17 mouse cellular contexts compared by ENCODE assay signal in genomic region chr5:30923119-30923518, GRCm38 (mm10). TPM values are rescaled to one million over a fixed set of nuclear protein-coding genes. Genes with fewer than 3 reads are reported as not detected.
DNase-seq lines count a peak whose midpoint lies in the region; ATAC-seq and TF ChIP-seq lines count a peak whose summit lies in the region.
"Had no signal": no experiment of that assay in that cellular context is flagged by ENCODE, and none has a peak within 500 bp of the region (broad histone marks: within the 10 kb centered on the region; RNA-seq: fewer than 3 reads in every experiment).

No protein-coding gene starts in this region.

- H3K4me3 ChIP-seq in heart, embryonic 16.5 days (ENCODE audit: low read length), result no peak overlapping the region
- H3K4me3 ChIP-seq in stomach, embryonic 14.5 days (ENCODE audit: low read depth, low read length), result no peak overlapping the region
- H3K4me3 ChIP-seq in stomach, postnatal 0 days (ENCODE audit: low read depth, low read length), result no peak overlapping the region
- peak overlapping the region; percentile 70; the same call in 1 of the 2 replicates for H3K4me3 ChIP-seq in liver, embryonic 12.5 days
- H3K4me3 ChIP-seq in forebrain, embryonic 15.5 days, result no peak overlapping the region
- H3K4me3 ChIP-seq: forebrain, embryonic 13.5 days; midbrain, embryonic 12.5 days had no signal

- H3K9me3 ChIP-seq in heart, embryonic 16.5 days (replicated peaks; ENCODE audit: control insufficient read depth, low read length), result no peaks in the 10 kb centered on the region
- H3K9me3 ChIP-seq in stomach, embryonic 14.5 days (ENCODE audit: control insufficient read depth, low read depth, low read length), result no peaks in the 10 kb centered on the region
- H3K9me3 ChIP-seq in stomach, postnatal 0 days (ENCODE audit: control insufficient read depth, low read length), result no peaks in the 10 kb centered on the region
- H3K9me3 ChIP-seq in liver, embryonic 12.5 days (replicated peaks), result no peaks in the 10 kb centered on the region
- no peaks in the 10 kb centered on the region for H3K9me3 ChIP-seq in forebrain, embryonic 15.5 days
- H3K9me3 ChIP-seq: forebrain, embryonic 13.5 days; limb, embryonic 15.5 days; midbrain, embryonic 12.5 days; neural tube, embryonic 13.5 days had no signal

- H3K27me3 ChIP-seq in heart, embryonic 16.5 days (ENCODE audit: control insufficient read depth, insufficient read depth, low read length), result no peaks in the 10 kb centered on the region
- no peaks in the 10 kb centered on the region for H3K27me3 ChIP-seq in stomach, embryonic 14.5 days (ENCODE audit: control insufficient read depth, insufficient read depth, low read length)
- no peaks in the 10 kb centered on the region for H3K27me3 ChIP-seq in stomach, postnatal 0 days (ENCODE audit: control insufficient read depth, insufficient read depth, low read length)
- no peaks in the 10 kb centered on the region for H3K27me3 ChIP-seq in liver, embryonic 12.5 days (replicated peaks)
- no peaks in the 10 kb centered on the region for H3K27me3 ChIP-seq in forebrain, embryonic 15.5 days
- H3K27me3 ChIP-seq: forebrain, embryonic 13.5 days; limb, embryonic 15.5 days had no signal

- 70% methylated on average over 6 of the region's 6 CpGs for WGBS in heart, embryonic 16.5 days
- 74% methylated on average over 6 of the region's 6 CpGs for WGBS in stomach, embryonic 14.5 days
- WGBS in stomach, postnatal 0 days, result 71% methylated on average over 6 of the region's 6 CpGs
- WGBS in liver, embryonic 12.5 days (ENCODE audit: insufficient replicate concordance), result 65% methylated on average over 6 of the region's 6 CpGs
- whole genome bisulfite sequencing in forebrain, embryonic 15.5 days, result 91% methylated on average over 6 of the region's 6 CpGs

- peaks cover 18% of the 10 kb centered on the region for H3K4me1 ChIP-seq in heart, embryonic 16.5 days (ENCODE audit: control insufficient read depth, insufficient read depth, low read length)
- H3K4me1 ChIP-seq in stomach, embryonic 14.5 days (ENCODE audit: control insufficient read depth, insufficient read depth, low read length), result peaks cover 15% of the 10 kb centered on the region
- no peaks in the 10 kb centered on the region for H3K4me1 ChIP-seq in stomach, postnatal 0 days (replicated peaks; ENCODE audit: control insufficient read depth, insufficient read depth)
- peaks cover 53% of the 10 kb centered on the region for H3K4me1 ChIP-seq in liver, embryonic 12.5 days
- peaks cover 22% of the 10 kb centered on the region for H3K4me1 ChIP-seq in forebrain, embryonic 15.5 days

- H3K27ac ChIP-seq in heart, embryonic 16.5 days (ENCODE audit: low read length), result no peak overlapping the region
- no peak overlapping the region for H3K27ac ChIP-seq in stomach, embryonic 14.5 days (ENCODE audit: low read length)
- H3K27ac ChIP-seq in stomach, postnatal 0 days (replicated peaks), result no peak overlapping the region
- H3K27ac ChIP-seq in liver, embryonic 12.5 days, result no peak overlapping the region
- no peak overlapping the region for H3K27ac ChIP-seq in forebrain, embryonic 15.5 days (replicated peaks)
- H3K27ac ChIP-seq: forebrain, embryonic 13.5 days; midbrain, embryonic 12.5 days; neural tube, embryonic 13.5 days had no signal

- H3K4me2 ChIP-seq in heart, embryonic 16.5 days (ENCODE audit: low read depth, low read length), result peak overlapping the region; percentile 73; the same call in 1 of the 2 replicates
- peak overlapping the region; percentile 84; the same call in 1 of the 2 replicates for H3K4me2 ChIP-seq in stomach, embryonic 14.5 days (replicated peaks; ENCODE audit: low read depth, low read length)
- no peak overlapping the region for H3K4me2 ChIP-seq in stomach, postnatal 0 days (replicated peaks; ENCODE audit: low read depth)
- H3K4me2 ChIP-seq in liver, embryonic 12.5 days, result peak overlapping the region; percentile 86
- no peak overlapping the region for H3K4me2 ChIP-seq in forebrain, embryonic 15.5 days (replicated peaks)

- no peak for TF ChIP-seq CTCF in stomach, postnatal 0 days (IDR thresholded peaks at IDR 0.05; ENCODE audit: low read depth)

- TF ChIP-seq EP300 in stomach, postnatal 0 days (optimal IDR thresholded peaks at IDR 0.05), result no peak

- no peak for ATAC-seq in heart, embryonic 16.5 days (replicated peaks; ENCODE audit: extremely low read depth, insufficient read depth, low FRiP score)
- ATAC-seq in stomach, embryonic 14.5 days (ENCODE audit: insufficient number of reproducible peaks, insufficient read depth, low FRiP score, low read depth), result no peak
- no peak for ATAC-seq in stomach, postnatal 0 days (ENCODE audit: low FRiP score, low TSS enrichment)
- no peak for ATAC-seq in liver, embryonic 12.5 days
- no peak for ATAC-seq in forebrain, embryonic 15.5 days (replicated peaks)
- ATAC-seq: CD4-positive, CD25-positive, alpha-beta regulatory T cell, adult 4 months; forebrain, embryonic 13.5 days had no signal

- no peak overlapping the region for H3K9ac ChIP-seq in heart, embryonic 16.5 days (ENCODE audit: low read length)
- no peak overlapping the region for H3K9ac ChIP-seq in stomach, embryonic 14.5 days (replicated peaks; ENCODE audit: low read depth, low read length)
- H3K9ac ChIP-seq in stomach, postnatal 0 days (ENCODE audit: low read length), result no peak overlapping the region
- H3K9ac ChIP-seq in liver, embryonic 12.5 days, result peak overlapping the region; percentile 70
- H3K9ac ChIP-seq in forebrain, embryonic 15.5 days (replicated peaks), result no peak overlapping the region
- H3K9ac ChIP-seq: forebrain, embryonic 13.5 days; limb, embryonic 15.5 days; midbrain, embryonic 12.5 days had no signal

- H3K36me3 ChIP-seq in heart, embryonic 16.5 days (ENCODE audit: control insufficient read depth, insufficient read depth), result peaks cover 5% of the 10 kb centered on the region
- H3K36me3 ChIP-seq in stomach, embryonic 14.5 days (ENCODE audit: control insufficient read depth, insufficient read depth, low read length), result peaks cover 23% of the 10 kb centered on the region
- peaks cover 5% of the 10 kb centered on the region for H3K36me3 ChIP-seq in stomach, postnatal 0 days (ENCODE audit: control insufficient read depth, insufficient read depth, low read length)
- H3K36me3 ChIP-seq in liver, embryonic 12.5 days, result peaks cover 32% of the 10 kb centered on the region
- H3K36me3 ChIP-seq in forebrain, embryonic 15.5 days, result no peaks in the 10 kb centered on the region
- H3K36me3 ChIP-seq: neural tube, embryonic 13.5 days had no signal

- no peak for DNase-seq in heart, postnatal 25 days (ENCODE audit: low spot score)
- DNase-seq in stomach, postnatal 0 days (ENCODE audit: low spot score), result no peak
- no peak for DNase-seq in lung, adult 18-20 months
- DNase-seq: cerebellum, postnatal 10 days; gastrocnemius, postnatal 36 days; right cerebral cortex, postnatal 14 days; thymus, postnatal 14 days had no signal

- intact Hi-C loops in heart, postnatal 25 days (cut with DNase I), result loop anchor here (5.0 kb wide), 1 partner anchor 111 kb away; the partner anchor contains the start of gene Mapre3

RNA-seq across cellular contexts. Expression of gene Khk, which starts 1.9 kb away (rescaled TPM):
- 12.9 and 15.0 TPM in 2 replicates for polyA plus RNA-seq in heart, embryonic 16.5 days (2015; fragmentation: Nextera tagmentation; extraction: Ambion mirVana)
- 10 to 100 TPM; 21.1 to 22.6 TPM for total RNA-seq in heart, postnatal 25 days (2021)
- polyA plus RNA-seq in stomach, embryonic 14.5 days (2014; fragmentation: Nextera tagmentation; extraction: Ambion mirVana), result 19.2 and 24.2 TPM in 2 replicates
- polyA plus RNA-seq in stomach, postnatal 0 days (2015; fragmentation: Nextera tagmentation; extraction: Ambion mirVana), result 28.4 and 33.6 TPM in 2 replicates
- 33.6 and 36.3 TPM in 2 replicates for polyA plus RNA-seq in liver, embryonic 12.5 days (2016; fragmentation: Nextera tagmentation; extraction: Ambion mirVana)
- 5.1 and 5.5 TPM in 2 replicates for polyA plus RNA-seq in forebrain, embryonic 15.5 days (2015; fragmentation: Nextera tagmentation; extraction: Ambion mirVana)

RNA-seq across cellular contexts. Expression of gene Emilin1, which starts 9.9 kb away (rescaled TPM):
- 145 and 157 TPM in 2 replicates for polyA plus RNA-seq in heart, embryonic 16.5 days (2015; fragmentation: Nextera tagmentation; extraction: Ambion mirVana)
- total RNA-seq in heart, postnatal 25 days (2021), result 10 to 100 TPM; 27.6 to 29.7 TPM
- 208 and 230 TPM in 2 replicates for polyA plus RNA-seq in stomach, embryonic 14.5 days (2014; fragmentation: Nextera tagmentation; extraction: Ambion mirVana)
- 85.6 and 97.0 TPM in 2 replicates for polyA plus RNA-seq in stomach, postnatal 0 days (2015; fragmentation: Nextera tagmentation; extraction: Ambion mirVana)
- polyA plus RNA-seq in liver, embryonic 12.5 days (2016; fragmentation: Nextera tagmentation; extraction: Ambion mirVana), result 70.0 and 73.6 TPM in 2 replicates
- 12.0 and 12.9 TPM in 2 replicates for polyA plus RNA-seq in forebrain, embryonic 15.5 days (2015; fragmentation: Nextera tagmentation; extraction: Ambion mirVana)

RNA-seq across cellular contexts. Expression of gene Ost4, which starts 15.5 kb away (rescaled TPM):
- polyA plus RNA-seq in heart, embryonic 16.5 days (2015; fragmentation: Nextera tagmentation; extraction: Ambion mirVana), result 349 and 355 TPM in 2 replicates
- 100 to 1,000 TPM; 142 to 150 TPM for total RNA-seq in heart, postnatal 25 days (2021)
- polyA plus RNA-seq in stomach, embryonic 14.5 days (2014; fragmentation: Nextera tagmentation; extraction: Ambion mirVana), result 476 and 515 TPM in 2 replicates
- polyA plus RNA-seq in stomach, postnatal 0 days (2015; fragmentation: Nextera tagmentation; extraction: Ambion mirVana), result 368 and 397 TPM in 2 replicates
- 374 and 383 TPM in 2 replicates for polyA plus RNA-seq in liver, embryonic 12.5 days (2016; fragmentation: Nextera tagmentation; extraction: Ambion mirVana)
- 243 and 273 TPM in 2 replicates for polyA plus RNA-seq in forebrain, embryonic 15.5 days (2015; fragmentation: Nextera tagmentation; extraction: Ambion mirVana)

RNA-seq across cellular contexts. Expression of gene Cgref1, which starts 22.3 kb away (rescaled TPM):
- 2.6 and 2.7 TPM in 2 replicates for polyA plus RNA-seq in heart, embryonic 16.5 days (2015; fragmentation: Nextera tagmentation; extraction: Ambion mirVana)
- total RNA-seq in heart, postnatal 25 days (2021), result under 1 TPM; 0.39 to 0.53 TPM
- 5.7 and 6.4 TPM in 2 replicates for polyA plus RNA-seq in stomach, embryonic 14.5 days (2014; fragmentation: Nextera tagmentation; extraction: Ambion mirVana)
- 22.5 and 24.8 TPM in 2 replicates for polyA plus RNA-seq in stomach, postnatal 0 days (2015; fragmentation: Nextera tagmentation; extraction: Ambion mirVana)
- polyA plus RNA-seq in liver, embryonic 12.5 days (2016; fragmentation: Nextera tagmentation; extraction: Ambion mirVana), result 4.2 and 5.1 TPM in 2 replicates
- polyA plus RNA-seq in forebrain, embryonic 15.5 days (2015; fragmentation: Nextera tagmentation; extraction: Ambion mirVana), result 15.9 and 18.5 TPM in 2 replicates
- total RNA-seq: hematopoietic stem cell, adult 5-6 weeks had no signal

RNA-seq across cellular contexts. Expression of gene Agbl5, which starts 34.6 kb away (rescaled TPM):
- 10.8 and 11.8 TPM in 2 replicates for polyA plus RNA-seq in heart, embryonic 16.5 days (2015; fragmentation: Nextera tagmentation; extraction: Ambion mirVana)
- total RNA-seq in heart, postnatal 25 days (2021), result 1 to 10 TPM; 5.9 to 6.8 TPM
- polyA plus RNA-seq in stomach, embryonic 14.5 days (2014; fragmentation: Nextera tagmentation; extraction: Ambion mirVana), result 27.5 and 34.0 TPM in 2 replicates
- polyA plus RNA-seq in stomach, postnatal 0 days (2015; fragmentation: Nextera tagmentation; extraction: Ambion mirVana), result 6.9 and 9.1 TPM in 2 replicates
- polyA plus RNA-seq in liver, embryonic 12.5 days (2016; fragmentation: Nextera tagmentation; extraction: Ambion mirVana), result 7.0 and 7.2 TPM in 2 replicates
- 23.2 and 23.9 TPM in 2 replicates for polyA plus RNA-seq in forebrain, embryonic 15.5 days (2015; fragmentation: Nextera tagmentation; extraction: Ambion mirVana)

Comparison
In these comparisons a context has a peak if more than half of its experiments do, and no peak if none do; other contexts are left out.
1. H3K4me2 ChIP-seq: peak in heart, embryonic 16.5 days (single experiment), stomach, embryonic 14.5 days (single experiment) and liver, embryonic 12.5 days (single experiment); none in stomach, postnatal 0 days (single experiment) and forebrain, embryonic 15.5 days (single experiment).